Mouse (Mus musculus): ENCODE measurements around the gene Trafd1. TPM values are rescaled to one million over a fixed set of nuclear protein-coding genes. Genes with fewer than 3 reads are reported as not detected.

Trafd1 gene
- polyA plus RNA-seq (2021; fragmentation: Nextera tagmentation), result 41.6 and 42.5 TPM in 2 replicates
- long read RNA-seq, experiment 1, transcript Trafd1-201 (12 exons, 2,503 nt), result major isoform, 25 of 82 reads
- long read RNA-seq, experiment 1, partial matches to known transcripts, result 18 of 82 reads
- long read RNA-seq, experiment 1, other reads (novel, unspliced or antisense), result 34 of 82 reads
- long read RNA-seq, experiment 2, transcript Trafd1-202 (12 exons, 2,425 nt), result minor isoform, 33 of 340 reads
- long read RNA-seq, experiment 2, transcript Trafd1-201 (12 exons, 2,503 nt), result major isoform, 162 of 340 reads
- long read RNA-seq, experiment 2, transcript Trafd1-204 (2 exons, 1,217 nt), result minor isoform, 6 of 340 reads
- long read RNA-seq, experiment 2, partial matches to known transcripts, result 10 of 340 reads
- long read RNA-seq, experiment 2, other reads (novel, unspliced or antisense), result 129 of 340 reads

DNA sequence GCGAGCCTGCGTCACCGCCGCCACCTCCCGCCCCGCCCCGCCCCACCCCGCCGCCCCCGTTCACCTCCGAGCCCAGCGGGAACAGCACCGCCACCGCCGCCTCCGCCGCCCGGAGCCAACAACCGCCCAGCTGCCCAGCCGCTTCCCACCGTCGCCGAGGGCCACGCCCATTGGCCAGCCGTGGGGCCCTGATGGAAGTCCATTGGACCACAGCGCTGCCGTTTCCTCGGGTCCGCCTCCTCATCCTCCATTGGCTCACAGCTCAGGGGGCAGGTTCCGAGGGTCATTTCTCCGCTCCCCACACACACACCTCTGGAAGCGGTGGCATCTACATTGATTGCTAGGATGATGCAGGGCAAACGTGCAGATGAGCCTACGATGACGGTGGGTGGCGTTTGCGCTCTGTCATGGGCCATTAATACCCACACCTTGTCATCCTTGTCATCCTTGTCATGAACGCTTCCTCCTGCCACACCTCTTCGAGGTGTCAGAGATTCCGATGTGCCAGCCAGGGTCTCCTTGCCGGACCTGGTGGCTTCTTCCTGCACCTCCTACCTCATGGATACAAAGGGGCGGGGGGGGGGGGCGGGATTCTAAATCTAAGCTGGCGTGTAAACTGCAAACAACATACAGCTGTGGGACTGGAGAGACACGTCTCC lies at the start of gene Trafd1:
TSS of gene Trafd1 (minus strand) at position 172 of the 659 bp plus-strand sequence.

DNA sequence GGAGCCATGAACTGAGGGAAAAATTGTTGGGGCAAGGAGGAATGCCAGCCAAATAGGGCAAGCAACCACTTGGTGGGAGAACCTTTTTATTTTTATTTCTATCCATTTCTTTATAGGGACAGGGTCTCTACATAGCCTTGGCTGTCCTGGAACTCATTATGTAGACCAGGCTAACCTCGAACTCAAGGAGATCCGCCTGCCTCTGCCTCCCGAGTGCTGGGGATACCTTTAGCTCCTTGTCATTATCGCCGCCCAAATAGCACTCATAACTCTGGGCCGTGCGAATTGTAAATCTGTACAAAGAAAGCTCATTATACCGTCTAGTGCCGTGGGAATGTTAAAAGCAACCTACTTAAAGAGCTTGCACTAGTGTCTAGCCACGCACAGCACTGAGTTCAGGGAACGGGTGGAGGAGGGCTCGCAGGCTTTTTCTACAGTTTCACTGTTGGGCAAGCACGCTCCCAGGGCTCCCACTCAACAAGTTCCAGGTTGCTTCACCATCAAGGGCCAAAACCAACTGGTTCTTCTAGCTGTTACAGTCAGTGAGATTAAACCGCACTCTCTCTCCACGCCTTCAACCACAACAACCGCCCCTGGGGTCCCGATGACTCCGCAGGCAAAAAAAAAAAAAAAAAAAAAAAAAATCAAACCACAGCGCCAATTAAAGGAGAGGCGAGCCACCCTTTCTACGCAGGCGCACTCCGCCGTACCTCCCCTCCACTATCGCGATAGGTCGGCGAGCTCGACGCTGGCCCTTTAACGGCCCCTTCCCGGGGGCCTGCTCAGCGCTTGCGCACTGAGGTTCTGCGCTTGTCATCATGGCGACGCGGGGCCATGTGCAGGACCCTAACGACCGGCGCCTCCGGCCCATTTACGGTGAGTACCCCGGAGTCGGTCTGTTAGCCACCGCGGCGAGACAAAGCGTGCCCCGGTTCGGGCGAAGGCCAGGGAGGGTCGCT lies 12.0 kb upstream of the Trafd1 start, which contains the start of gene Naa25:
TSS of gene Naa25 (plus strand) at position 750 of the 959 bp plus-strand sequence.

Other genes starting within 250 kb of the Trafd1 start
- 18.4 and 19.1 TPM in 2 replicates for gene Ptpn11, start 194.2 kb downstream of the Trafd1 start, polyA plus RNA-seq (2021; fragmentation: Nextera tagmentation)
- gene Rpl6, start 181.2 kb downstream of the Trafd1 start, polyA plus RNA-seq (2021; fragmentation: Nextera tagmentation), result 935 and 955 TPM in 2 replicates
- 28.4 and 30.4 TPM in 2 replicates for gene Hectd4, start 165.4 kb downstream of the Trafd1 start, polyA plus RNA-seq (2021; fragmentation: Nextera tagmentation)
- gene Naa25, start 12.3 kb upstream of the Trafd1 start, polyA plus RNA-seq (2021; fragmentation: Nextera tagmentation), result 35.1 and 36.1 TPM in 2 replicates
- gene Tmem116, start 66.3 kb upstream of the Trafd1 start, polyA plus RNA-seq (2021; fragmentation: Nextera tagmentation), result 8.3 and 9.3 TPM in 2 replicates
- gene Erp29, start 66.9 kb upstream of the Trafd1 start, polyA plus RNA-seq (2021; fragmentation: Nextera tagmentation), result 157 and 184 TPM in 2 replicates
- not detected in 2 replicates for gene Adam1b, start 117.8 kb upstream of the Trafd1 start, polyA plus RNA-seq (2021; fragmentation: Nextera tagmentation)
- 0.18 and 0.24 TPM in 2 replicates for gene Adam1a, start 159.8 kb upstream of the Trafd1 start, polyA plus RNA-seq (2021; fragmentation: Nextera tagmentation)
- not detected in 2 replicates for gene Gm42878, start 159.8 kb upstream of the Trafd1 start, polyA plus RNA-seq (2021; fragmentation: Nextera tagmentation)
- gene Mapkapk5, start 160.3 kb upstream of the Trafd1 start, polyA plus RNA-seq (2021; fragmentation: Nextera tagmentation), result 10.5 and 10.8 TPM in 2 replicates
- 87.9 and 114 TPM in 2 replicates for gene Aldh2, start 208.2 kb upstream of the Trafd1 start, polyA plus RNA-seq (2021; fragmentation: Nextera tagmentation)
- gene Acad12, start 233.3 kb upstream of the Trafd1 start, polyA plus RNA-seq (2021; fragmentation: Nextera tagmentation), result 1.8 and 2.0 TPM in 2 replicates

Measured in layer of hippocampus, adult 6 months (tissue).